Mouse (Mus musculus) cerebellum, adult 2 months (tissue): Measurements from ENCODE around the gene 4930503B20Rik. TPM values are rescaled to one million over a fixed set of nuclear protein-coding genes. Genes with fewer than 3 reads are reported as not detected.

ENCODE experiments used
- DNase-seq, 2 experiments: peaks; one replicate each; pipeline ENCODE4 v3.0.0; 2021
- H3K27ac ChIP-seq: fragments of 200-500 bp; 2 replicates; pipeline ENCODE4 v1.5.1; 2012; ENCODE audit warnings: low read length, control low read depth, inconsistent platforms; ENCODE audit not compliant: insufficient read depth
- H3K27me3 ChIP-seq: fragments of 200-500 bp; 2 replicates; pipeline ENCODE4 v1.6.1; 2012; ENCODE audit warnings: inconsistent platforms, mild to moderate bottlenecking, low read length, moderate library complexity; ENCODE audit not compliant: control insufficient read depth, insufficient read depth
- H3K4me1 ChIP-seq: fragments of 200-500 bp; 2 replicates; pipeline ENCODE4 v1.6.1; 2011; ENCODE audit warnings: low read length; ENCODE audit not compliant: control insufficient read depth, insufficient read depth
- H3K4me3 ChIP-seq: fragments of 200-500 bp; replicated peaks from 2 replicates; pipeline ENCODE3; 2011; ENCODE audit warnings: mild to moderate bottlenecking, low read depth, low read length, control low read depth; ENCODE audit not compliant: insufficient read depth
- CTCF ChIP-seq: fragments of 200-500 bp; IDR thresholded peaks from 2 replicates; pipeline ENCODE4 v1.5.1; 2011; ENCODE audit warnings: low read depth, mild to moderate bottlenecking, control low read depth, low read length, moderate library complexity, borderline replicate concordance; ENCODE audit not compliant: insufficient read depth
- POLR2A ChIP-seq: fragments of 200-500 bp; IDR thresholded peaks from 2 replicates; pipeline ENCODE4 v1.6.1; 2011; ENCODE audit warnings: low read length, control low read depth, borderline replicate concordance; ENCODE audit not compliant: insufficient read depth
- WGBS: fragments of 180-500 bp; shearing (Covaris S2); methylation state at CpG from one replicate; pipeline ENCODE4 v1.1.7; 2018; 5-methylcytosine and 5-hydroxymethylcytosine counted together
- polyA plus RNA-seq: library from polyadenylated mRNA; depleted of rRNA; stranded (reverse); fragments of >200 nt; gene quantifications from 2 replicates; pipeline ENCODE4 v1.2.3, GENCODE M21; 2012

The 4930503B20Rik gene
- polyA plus RNA-seq, 1 experiment = not detected

DNA sequence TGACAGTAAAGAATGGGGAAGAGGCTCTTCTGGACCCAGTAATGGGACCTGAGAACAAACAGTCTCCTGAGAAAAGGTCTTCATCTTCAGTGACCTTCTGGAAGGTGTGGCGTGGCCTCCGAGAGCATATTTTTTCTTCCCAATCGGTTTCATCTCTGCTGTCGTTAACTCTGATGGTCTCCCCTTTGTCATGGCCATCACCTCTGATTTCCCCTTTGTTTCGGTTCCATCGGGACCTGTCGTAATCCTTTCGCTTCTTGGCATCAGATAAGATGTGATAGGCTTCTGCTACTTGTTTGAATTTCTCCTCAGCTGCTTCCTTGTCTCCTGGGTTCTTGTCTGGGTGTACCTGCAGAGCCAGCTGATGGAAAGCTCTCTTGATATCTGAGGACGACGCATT lies 401 bp downstream of the 4930503B20Rik start:
- Histone ChIP-seq H3K27ac (no peak overlapping the region), H3K27me3 (no peaks in the 10 kb centered on the region), H3K4me1 (no peaks in the 10 kb centered on the region), H3K4me3 (no peak overlapping the region)
- 92% methylated on average over 10 of the region's 10 CpGs for WGBS
- DNase-seq = no peak
- no peak for TF ChIP-seq CTCF
- TF ChIP-seq POLR2A = no peak

DNA sequence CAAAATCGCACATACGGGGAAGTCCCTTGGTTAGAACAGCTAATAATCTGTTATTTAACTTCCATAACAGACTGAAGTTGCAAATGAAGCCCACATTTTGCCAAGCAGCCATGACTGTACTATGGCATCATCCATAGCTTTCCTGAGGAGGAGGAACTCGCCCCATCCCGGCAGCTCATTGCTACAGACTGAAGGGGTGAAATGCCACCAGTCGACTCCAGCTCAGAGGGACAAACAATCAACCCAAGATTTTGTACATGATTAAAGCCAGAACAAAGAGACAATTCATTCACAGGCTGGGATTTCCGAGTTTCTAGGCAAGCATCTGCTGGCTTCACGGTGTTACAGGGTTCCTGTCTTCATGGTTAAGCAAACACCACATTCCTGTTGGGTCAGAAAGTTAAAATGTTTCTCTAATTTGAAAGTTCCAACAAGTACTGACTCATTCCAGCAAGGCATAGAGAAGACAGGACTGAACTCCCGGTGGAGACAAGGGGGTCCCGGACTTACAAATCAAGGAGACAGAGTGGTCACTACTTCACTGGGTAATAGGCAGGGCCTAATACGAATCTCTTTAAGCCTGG lies 1.7 kb downstream of the 4930503B20Rik start:
- DNase-seq = no peak
- Histone ChIP-seq H3K27me3 (no peaks in the 10 kb centered on the region; the same call in 1 of the 2 replicates), H3K27ac (no peak overlapping the region), H3K4me1 (no peaks in the 10 kb centered on the region), H3K4me3 (no peak overlapping the region)
- TF ChIP-seq CTCF = no peak
- no peak for TF ChIP-seq POLR2A
- WGBS = 77% methylated on average over 10 of the region's 10 CpGs

DNA sequence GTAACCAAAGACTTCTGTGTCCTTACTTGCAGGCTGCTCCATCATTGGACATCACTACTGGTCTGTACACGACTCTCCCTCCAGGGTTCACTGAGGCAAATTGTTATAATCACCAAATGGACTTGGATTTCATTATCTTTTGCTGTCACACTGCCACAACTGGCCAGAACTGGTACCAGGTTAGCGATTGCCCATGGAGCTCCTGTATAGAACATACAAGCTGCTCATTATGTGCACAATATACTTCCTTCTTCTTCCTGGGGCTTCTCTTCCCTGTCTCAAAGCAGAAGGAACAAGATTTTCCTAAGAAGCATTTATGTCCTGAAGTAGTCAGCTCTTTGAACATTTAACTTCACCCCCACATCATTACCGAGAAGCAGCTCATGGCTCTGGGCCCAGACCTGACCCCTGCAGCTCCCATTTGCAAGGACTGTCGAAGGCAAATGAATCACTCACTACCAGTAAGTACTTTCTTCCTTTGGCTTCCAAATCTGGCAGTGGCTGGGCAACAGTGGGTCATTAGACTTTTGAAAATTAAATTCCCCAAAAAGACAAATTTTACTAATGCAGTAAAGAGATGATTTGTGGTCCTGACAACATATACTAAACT lies 9.2 kb downstream of the 4930503B20Rik start:
- no peak for DNase-seq
- Histone ChIP-seq H3K27ac (no peak overlapping the region), H3K4me3 (no peak overlapping the region), H3K27me3 (no peaks in the 10 kb centered on the region; the same call in 1 of the 2 replicates), H3K4me1 (no peaks in the 10 kb centered on the region)
- TF ChIP-seq CTCF (no peak), POLR2A (no peak)
- 7% methylated on average over 4 of the region's 4 CpGs for WGBS

DNA sequence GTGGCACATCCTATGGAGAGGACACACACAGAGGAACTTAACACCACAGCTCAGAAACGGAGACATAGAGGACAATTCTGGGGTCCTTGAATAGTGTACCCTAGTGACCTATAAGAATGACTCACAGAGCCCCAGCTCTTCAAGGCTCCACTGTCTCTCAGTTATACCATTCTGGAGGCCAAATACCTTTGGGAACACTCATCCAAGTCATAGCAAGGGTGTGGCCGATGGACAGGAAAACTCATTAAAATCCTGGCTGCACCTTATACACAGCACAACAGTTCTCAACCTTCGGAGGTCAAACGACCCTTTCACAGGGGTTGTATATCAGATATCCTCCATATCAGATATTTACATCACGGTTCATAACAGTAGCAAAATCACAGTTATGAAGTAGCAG lies 18.6 kb downstream of the 4930503B20Rik start:
- DNase-seq = no peak
- no peaks in the 10 kb centered on the region for H3K27me3 ChIP-seq
- TF ChIP-seq POLR2A (no peak), CTCF (no peak)
- 87% methylated on average over 5 of the region's 5 CpGs for WGBS
- no peak overlapping the region for H3K4me3 ChIP-seq
- no peak overlapping the region for H3K27ac ChIP-seq
- no peaks in the 10 kb centered on the region; the same call in 1 of the 2 replicates for H3K4me1 ChIP-seq

DNA sequence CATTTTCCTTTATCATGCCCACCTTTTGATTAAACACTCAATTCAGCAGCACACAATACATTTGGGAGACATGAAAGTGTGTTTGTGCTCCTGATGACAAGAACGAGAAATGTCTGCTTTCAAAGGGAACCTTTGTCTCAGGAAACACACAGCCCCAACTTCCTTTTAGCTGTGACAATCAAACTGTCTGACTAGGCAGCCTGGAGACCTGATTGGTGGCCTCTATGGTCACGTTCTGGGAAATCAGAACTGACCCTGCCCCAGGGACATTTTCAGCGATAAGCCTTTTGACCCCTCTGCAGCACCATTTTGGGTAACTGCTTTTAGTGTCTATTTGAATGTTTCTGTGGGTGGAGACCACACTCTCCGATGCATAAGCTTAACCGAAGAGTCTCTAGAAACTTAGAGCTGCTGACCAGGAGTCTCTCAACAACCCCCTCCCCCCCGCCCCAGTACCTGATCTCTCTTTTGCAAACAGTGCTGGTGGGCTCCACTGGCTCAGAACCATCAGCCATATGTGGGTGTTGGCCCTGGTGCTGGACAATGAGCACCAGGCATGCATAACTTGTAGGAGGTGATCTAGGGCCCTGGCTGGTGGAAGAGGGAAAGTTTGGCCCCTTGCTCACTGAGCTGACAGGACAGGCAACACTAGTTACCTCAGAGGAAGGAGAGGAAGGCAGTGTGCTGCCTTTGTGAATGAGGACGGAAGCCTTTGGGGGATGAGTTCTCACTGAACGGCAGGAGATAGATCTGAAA lies 22.7 kb downstream of the 4930503B20Rik start:
- WGBS = 74% methylated on average over 8 of the region's 8 CpGs
- Histone ChIP-seq H3K27ac (no peak overlapping the region), H3K4me1 (no peaks in the 10 kb centered on the region; the same call in 1 of the 2 replicates), H3K27me3 (no peaks in the 10 kb centered on the region), H3K4me3 (no peak overlapping the region)
- TF ChIP-seq POLR2A (no peak), CTCF (no peak)
- no peak for DNase-seq

DNA sequence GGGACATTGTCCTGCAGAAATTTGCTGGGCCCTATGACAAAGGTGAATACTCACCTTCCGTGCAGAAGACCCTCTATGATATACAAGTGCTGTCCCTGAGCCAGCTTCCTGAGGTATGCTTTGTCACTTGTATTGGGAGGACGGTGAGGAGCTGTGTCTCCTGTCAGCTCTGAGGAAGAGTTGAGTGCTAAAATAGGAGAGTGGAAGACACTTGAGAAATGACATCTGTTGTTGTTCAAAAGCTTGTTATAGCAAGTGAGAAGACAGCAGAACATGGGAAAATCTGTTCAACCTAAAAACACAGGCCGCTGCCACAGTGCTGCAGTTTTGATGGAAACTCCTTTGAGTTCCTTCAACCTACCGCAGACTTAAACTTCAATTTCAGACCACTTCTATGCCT lies 25.4 kb downstream of the 4930503B20Rik start:
- DNase-seq = no peak
- TF ChIP-seq POLR2A = no peak
- no peak for TF ChIP-seq CTCF
- no peak overlapping the region for H3K4me3 ChIP-seq
- H3K27me3 ChIP-seq = no peaks in the 10 kb centered on the region
- peaks cover 2% of the 10 kb centered on the region for H3K4me1 ChIP-seq
- H3K27ac ChIP-seq = no peak overlapping the region
- WGBS = 87% methylated on average over 4 of the region's 4 CpGs

DNA sequence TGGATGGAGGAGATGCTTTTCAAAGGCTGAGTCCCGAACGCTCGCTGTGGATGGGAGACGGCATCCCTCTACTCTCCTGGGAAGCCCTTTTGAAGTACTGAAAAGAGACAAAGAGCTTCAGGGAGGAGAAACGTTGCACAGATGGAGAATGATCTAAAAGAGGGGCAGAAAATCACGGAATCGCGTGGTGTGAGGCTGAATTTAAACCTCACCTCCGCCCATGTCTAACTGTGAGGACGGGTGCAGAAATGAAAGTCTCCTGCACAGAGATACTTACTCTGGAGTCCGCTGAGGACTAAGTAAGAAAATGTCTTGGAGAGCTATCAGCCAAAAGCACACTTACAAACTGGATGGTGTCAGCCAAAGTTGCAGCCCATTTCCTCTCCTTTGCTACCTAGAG lies 29.2 kb downstream of the 4930503B20Rik start:
- TF ChIP-seq POLR2A = no peak
- TF ChIP-seq CTCF = no peak
- DNase-seq = no peak
- H3K27ac ChIP-seq = no peak overlapping the region
- no peak overlapping the region for H3K4me3 ChIP-seq
- 95% methylated on average over 11 of the region's 11 CpGs for WGBS
- H3K4me1 ChIP-seq = peaks cover 5% of the 10 kb centered on the region
- no peaks in the 10 kb centered on the region for H3K27me3 ChIP-seq
